Mouse (Mus musculus) heart, postnatal 0 days (tissue): ENCODE data around the gene Alg9. TPM values are rescaled to one million over a fixed set of nuclear protein-coding genes. Genes with fewer than 3 reads are reported as not detected.

Source experiments
- ATAC-seq: fragments of 200-750 bp; cut with Nextera tagmentation; 2 replicates; pipeline ENCODE4 v1.8.0; 2017; ENCODE audit warnings: low read depth, moderate number of reproducible peaks, moderate library complexity; ENCODE audit not compliant: insufficient read depth
- DNase-seq: peaks from one replicate; pipeline ENCODE4 v3.0.0-alpha.2; 2016; ENCODE audit warnings: low spot score
- H3K27ac ChIP-seq: fragments of 300-500 bp; sonication (generic); 2 replicates; pipeline ENCODE4 v1.5.1; 2014; ENCODE audit warnings: low read depth, mild to moderate bottlenecking
- H3K27me3 ChIP-seq: fragments of 300-500 bp; sonication (generic); 2 replicates; pipeline ENCODE4 v1.6.1; 2014; ENCODE audit warnings: low read length, mixed read lengths; ENCODE audit not compliant: control insufficient read depth, insufficient read depth
- H3K36me3 ChIP-seq: fragments of 300-500 bp; sonication (generic); replicated peaks from 2 replicates; pipeline ENCODE4 v1.6.1; 2014; ENCODE audit warnings: low read length, mixed read lengths; ENCODE audit not compliant: control insufficient read depth, insufficient read depth
- H3K4me1 ChIP-seq: fragments of 300-500 bp; sonication (generic); 2 replicates; pipeline ENCODE4 v1.6.1; 2014; ENCODE audit warnings: antibody characterized with exemption; ENCODE audit not compliant: control insufficient read depth, insufficient read depth
- H3K4me2 ChIP-seq: fragments of 300-500 bp; sonication (generic); 2 replicates; pipeline ENCODE4 v1.6.1; 2014; ENCODE audit warnings: low read depth, mild to moderate bottlenecking, low read length, moderate library complexity
- H3K4me3 ChIP-seq: fragments of 300-500 bp; sonication (generic); 2 replicates; pipeline ENCODE4 v1.5.1; 2014; ENCODE audit warnings: low read depth, low read length
- H3K9ac ChIP-seq: fragments of 300-500 bp; sonication (generic); replicated peaks from 2 replicates; pipeline ENCODE4 v1.6.1; 2014; ENCODE audit warnings: low read depth, low read length, mixed read lengths
- H3K9me3 ChIP-seq: fragments of 300-500 bp; sonication (generic); replicated peaks from 2 replicates; pipeline ENCODE4 v1.6.1; 2016; ENCODE audit warnings: low read length; ENCODE audit not compliant: control insufficient read depth
- CTCF ChIP-seq: IDR thresholded peaks from 2 replicates; pipeline ENCODE4 v1.5.1; 2016; ENCODE audit warnings: antibody characterized with exemption, control low read depth, low read depth
- EP300 ChIP-seq: IDR thresholded peaks from 2 replicates; pipeline ENCODE4 v1.6.1; 2016; ENCODE audit warnings: antibody characterized with exemption, low read depth
- WGBS: fragments of 180-500 bp; shearing (Covaris S2); extraction: QIAGEN DNeasy Blood & Tissue Kit; methylation state at CpG from one replicate; pipeline ENCODE4 v1.1.7; 2014; 5-methylcytosine and 5-hydroxymethylcytosine counted together
- polyA plus RNA-seq: library from polyadenylated mRNA; unstranded; fragments of >200 nt; fragmentation: Nextera tagmentation; extraction: Ambion mirVana; gene quantifications from 2 replicates; pipeline ENCODE4 v1.2.1, GENCODE M21; 2015
- total RNA-seq: library from RNA; depleted of rRNA; stranded (reverse); fragments of >200 nt; gene quantifications from 2 replicates; pipeline ENCODE4 v1.2.3, GENCODE M21; 2014; ENCODE audit warnings: low replicate concordance

Gene Alg9
- total and polyA plus RNA-seq, 2 experiments from 2014 or later, result 11.4 to 23.9 TPM

DNA sequence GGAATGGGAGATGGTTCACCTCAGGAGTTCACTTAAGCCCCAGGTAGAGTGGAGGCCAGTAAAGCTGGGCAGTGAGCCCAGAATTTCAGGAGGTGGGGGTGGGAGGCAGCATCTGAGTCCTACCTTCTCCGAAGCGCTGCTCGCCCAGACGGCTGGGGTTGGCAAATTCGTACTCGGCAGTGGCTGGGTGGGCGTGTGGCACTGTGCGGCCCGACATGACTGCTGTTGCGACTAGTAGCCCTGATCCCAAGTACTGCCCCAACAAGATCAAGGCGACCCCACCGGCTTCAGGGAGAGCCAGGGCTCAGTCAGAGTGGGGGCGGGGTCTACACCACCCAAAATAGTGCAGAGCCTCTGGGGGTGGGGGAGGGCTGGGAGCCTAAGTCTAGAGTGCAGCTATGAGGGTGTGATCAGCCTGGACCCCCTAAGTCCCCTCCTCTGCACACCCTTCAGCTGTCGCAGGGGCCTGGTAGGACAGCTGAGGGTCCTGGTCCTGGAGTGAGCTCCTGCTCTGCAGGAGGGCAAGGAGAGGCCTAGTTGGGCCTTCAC lies 22.7 kb upstream of the Alg9 start, which contains the start of gene Hspb2:
Gene Hspb2 (minus strand): TSS at position 301 of the 549 bp plus-strand sequence.
- no peaks in the 10 kb centered on the region for H3K27me3 ChIP-seq
- H3K9ac ChIP-seq, result peak within 1 kb of the TSS; percentile 94
- no peaks in the 10 kb centered on the region for H3K9me3 ChIP-seq
- ATAC-seq (peak; percentile 69), DNase-seq (peak; percentile 69)
- peaks cover 14% of the 10 kb centered on the region; the same call in 1 of the 2 replicates for H3K4me1 ChIP-seq
- TF ChIP-seq CTCF (no peak), EP300 (no peak)
- peak within 1 kb of the TSS; percentile 86 for H3K4me2 ChIP-seq
- 22% methylated on average over 14 of the region's 14 CpGs for WGBS
- H3K36me3 ChIP-seq, result peaks cover 14% of the 10 kb centered on the region
- peak within 1 kb of the TSS; percentile 74 for H3K4me3 ChIP-seq
- peak within 1 kb of the TSS; percentile 99 for H3K27ac ChIP-seq

DNA sequence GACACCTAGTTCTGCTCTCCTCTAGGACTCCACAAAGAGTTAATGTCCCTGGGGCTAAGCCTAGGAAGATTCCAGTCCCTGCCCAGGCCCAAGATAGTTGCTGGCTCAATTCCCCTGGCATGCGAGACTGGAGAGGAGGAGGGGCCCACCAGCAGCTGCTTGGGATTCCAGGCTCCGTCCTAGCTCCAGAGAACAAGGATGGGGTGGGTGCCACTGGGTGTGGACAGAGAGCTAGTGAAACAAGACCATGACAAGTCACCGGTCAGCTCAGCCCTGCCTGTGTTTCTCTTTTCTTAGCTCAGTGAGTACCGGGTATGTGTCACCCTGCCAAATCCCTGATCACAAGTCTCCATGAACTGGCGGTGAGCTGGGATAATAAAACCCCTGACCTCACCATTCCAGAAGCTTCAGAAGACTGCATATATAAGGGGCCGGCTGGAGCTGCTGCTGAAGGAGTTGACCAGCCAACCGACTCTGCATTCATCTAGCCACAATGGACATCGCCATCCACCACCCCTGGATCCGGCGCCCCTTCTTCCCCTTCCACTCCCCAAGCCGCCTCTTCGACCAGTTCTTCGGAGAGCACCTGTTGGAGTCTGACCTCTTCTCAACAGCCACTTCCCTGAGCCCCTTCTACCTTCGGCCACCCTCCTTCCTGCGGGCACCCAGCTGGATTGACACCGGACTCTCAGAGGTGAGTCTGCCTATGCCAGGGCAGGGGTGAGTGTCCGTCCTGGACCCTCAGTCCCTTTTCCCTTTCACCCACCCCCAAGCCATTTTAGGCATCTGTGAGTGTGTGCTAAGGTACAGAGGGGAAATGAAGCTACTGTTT lies 21.8 kb upstream of the Alg9 start:
- Histone ChIP-seq H3K4me1 (peaks cover 7% of the 10 kb centered on the region; the same call in 1 of the 2 replicates), H3K4me3 (peak overlapping the region; percentile 74), H3K9me3 (no peaks in the 10 kb centered on the region), H3K4me2 (peak overlapping the region; percentile 86), H3K27ac (peak overlapping the region; percentile 99), H3K36me3 (peaks cover 14% of the 10 kb centered on the region), H3K9ac (peak overlapping the region; percentile 94), H3K27me3 (no peaks in the 10 kb centered on the region)
- TF ChIP-seq EP300, result peak; percentile 49
- TF ChIP-seq CTCF, result 0 out of 2 replicates have a peak, but pooled peaks have one; percentile 5
- peak; percentile 98 for DNase-seq
- peak; percentile 92 for ATAC-seq
- WGBS, result 17% methylated on average over 17 of the region's 17 CpGs

DNA sequence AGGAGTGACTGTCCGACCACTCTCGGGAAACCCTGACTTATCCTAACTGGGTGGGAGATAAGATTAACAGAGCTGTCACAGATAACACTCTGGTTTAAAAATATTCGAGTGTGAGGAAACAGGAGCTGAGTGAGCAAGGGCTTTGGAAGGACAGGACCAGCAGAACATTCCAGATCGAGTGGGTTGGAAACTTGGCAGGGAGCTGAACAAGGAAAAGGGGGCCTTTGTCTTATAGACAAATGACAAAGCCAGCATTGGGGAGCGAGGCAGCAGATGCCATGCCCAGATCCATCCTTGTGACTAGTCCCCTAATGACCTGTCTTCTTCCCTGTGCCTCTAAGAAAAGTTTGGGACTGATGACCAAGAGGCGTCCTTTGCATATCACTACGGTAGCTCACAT lies 20.9 kb upstream of the Alg9 start:
- Histone ChIP-seq H3K27ac (peak overlapping the region; percentile 99), H3K36me3 (peaks cover 14% of the 10 kb centered on the region), H3K9ac (peak overlapping the region; percentile 94), H3K4me1 (peaks cover 7% of the 10 kb centered on the region; the same call in 1 of the 2 replicates), H3K4me2 (peak overlapping the region; percentile 86), H3K4me3 (peak overlapping the region; percentile 74), H3K27me3 (no peaks in the 10 kb centered on the region), H3K9me3 (no peaks in the 10 kb centered on the region)
- ATAC-seq, result no peak
- peak; percentile 61 for DNase-seq
- TF ChIP-seq EP300, result peak; percentile 41; the same call in 1 of the 2 replicates
- no peak for TF ChIP-seq CTCF
- WGBS, result 8% methylated on average over 7 of the region's 7 CpGs

DNA sequence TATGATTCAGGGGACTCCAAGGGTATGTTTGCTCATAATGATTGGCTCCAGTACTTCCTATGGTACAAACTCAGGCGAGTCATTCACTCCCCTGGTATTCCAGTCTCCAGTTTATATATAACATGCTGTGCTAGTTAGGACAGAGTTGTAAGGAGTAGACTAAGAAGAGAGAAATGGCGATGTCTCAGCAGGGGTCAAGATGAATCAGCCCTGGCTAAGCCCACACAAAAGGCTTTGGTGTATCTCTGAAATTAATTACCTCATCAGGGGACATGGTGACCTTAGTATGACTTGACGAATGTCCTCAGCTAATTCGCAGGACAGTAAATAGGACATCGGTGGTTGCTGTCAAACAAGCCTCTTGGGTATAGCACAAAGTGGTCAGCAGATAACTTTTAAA lies 18.1 kb upstream of the Alg9 start:
- Histone ChIP-seq H3K4me3 (no peak overlapping the region), H3K9me3 (no peaks in the 10 kb centered on the region), H3K27me3 (no peaks in the 10 kb centered on the region), H3K4me1 (peaks cover 4% of the 10 kb centered on the region; the same call in 1 of the 2 replicates), H3K9ac (no peak overlapping the region), H3K36me3 (peaks cover 14% of the 10 kb centered on the region), H3K27ac (no peak overlapping the region), H3K4me2 (no peak overlapping the region)
- ATAC-seq (no peak), DNase-seq (no peak)
- 54% methylated on average over 5 of the region's 5 CpGs for WGBS
- TF ChIP-seq EP300, result no peak
- no peak for TF ChIP-seq CTCF

DNA sequence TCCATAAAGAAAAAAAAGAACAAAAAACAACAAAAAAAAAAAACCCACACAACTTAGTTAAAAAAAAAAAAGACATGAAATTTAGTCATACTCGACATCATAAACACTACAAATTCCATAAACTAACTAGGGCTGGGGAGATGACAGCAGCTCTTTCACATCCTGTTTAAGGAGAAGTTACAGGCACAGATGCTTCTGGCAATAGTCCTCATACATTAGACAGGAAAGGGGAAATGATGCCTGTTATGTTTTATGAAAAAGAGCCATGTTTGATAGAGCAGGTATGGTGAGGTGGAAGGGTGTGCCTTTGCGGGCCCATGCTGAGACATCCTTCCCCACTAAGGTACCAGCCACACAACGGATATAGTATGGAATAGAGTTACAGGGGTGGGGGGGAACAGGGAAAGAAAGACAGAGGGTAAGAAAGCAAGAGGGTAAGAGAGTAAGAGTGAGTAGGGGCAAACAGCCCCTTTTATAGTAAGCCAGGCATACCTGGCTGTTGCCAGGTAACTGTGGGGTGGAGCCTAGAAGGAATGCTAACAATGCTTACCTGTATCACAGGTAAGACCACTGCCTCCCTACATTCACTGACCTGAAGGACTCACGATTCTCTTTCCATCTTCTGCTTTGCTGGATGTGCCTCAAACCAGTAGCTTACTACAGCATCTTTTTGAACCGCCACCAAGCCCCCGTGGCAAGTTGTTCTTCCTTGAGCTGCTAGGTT lies 13.1 kb upstream of the Alg9 start:
- ATAC-seq (no peak), DNase-seq (no peak)
- Histone ChIP-seq H3K27ac (no peak overlapping the region), H3K4me1 (no peaks in the 10 kb centered on the region), H3K4me2 (no peak overlapping the region), H3K36me3 (peaks cover 3% of the 10 kb centered on the region), H3K27me3 (no peaks in the 10 kb centered on the region), H3K9ac (no peak overlapping the region), H3K4me3 (no peak overlapping the region), H3K9me3 (no peaks in the 10 kb centered on the region)
- TF ChIP-seq CTCF (no peak), EP300 (no peak)
- WGBS, result 61% methylated on average over 6 of the region's 6 CpGs
